ENCODE assay signal across 9 mouse cellular contexts in genomic region chr17:83197361-83197923, GRCm38 (mm10). TPM values are rescaled to one million over a fixed set of nuclear protein-coding genes. Genes with fewer than 3 reads are reported as not detected.
A peak's percentile ranks its signal among the peaks of the same experiment; 100 is the strongest.
DNase-seq lines count a peak whose midpoint lies in the region; ATAC-seq and TF ChIP-seq lines count a peak whose summit lies in the region.
"Had no signal": no experiment of that assay in that cellular context is flagged by ENCODE, and none has a peak within 500 bp of the region (broad histone marks: within the 10 kb centered on the region; RNA-seq: fewer than 3 reads in every experiment).

No protein-coding gene starts in this region.

- H3K27me3 ChIP-seq in heart, embryonic 11.5 days (ENCODE audit: control insufficient read depth, insufficient read depth, low read length), result no peaks in the 10 kb centered on the region
- H3K27me3 ChIP-seq in kidney, postnatal 0 days (ENCODE audit: insufficient read depth, low read length), result no peaks in the 10 kb centered on the region
- H3K27me3 ChIP-seq: Patski had no signal

- DNase-seq in ovary, postnatal 36 days (ENCODE audit: low spot score), result peak; percentile 50
- no peak for DNase-seq in ovary, postnatal 14 days (ENCODE audit: low spot score)
- peak; percentile 97 for DNase-seq in kidney, postnatal 0 days (ENCODE audit: low spot score)
- DNase-seq in testis, postnatal 14 days (ENCODE audit: low spot score), result peak; percentile 86
- DNase-seq in thymus, postnatal 0 days (ENCODE audit: low spot score), result no peak

- H3K27ac ChIP-seq in heart, embryonic 11.5 days (ENCODE audit: low read depth, low read length), result peak overlapping the region; percentile 83
- peak overlapping the region; percentile 88 for H3K27ac ChIP-seq in kidney, postnatal 0 days
- H3K27ac ChIP-seq: neural tube, embryonic 12.5 days had no signal

- peaks cover 42% of the 10 kb centered on the region for H3K4me1 ChIP-seq in heart, embryonic 11.5 days (ENCODE audit: control insufficient read depth, insufficient read depth, low read length)
- H3K4me1 ChIP-seq in kidney, postnatal 0 days (replicated peaks; ENCODE audit: insufficient read depth, low read length), result peaks cover 38% of the 10 kb centered on the region

- no peaks in the 10 kb centered on the region for H3K36me3 ChIP-seq in heart, embryonic 11.5 days (ENCODE audit: control insufficient read depth, insufficient read depth, low read length)
- H3K36me3 ChIP-seq in kidney, postnatal 0 days (ENCODE audit: insufficient read depth, low read length), result no peaks in the 10 kb centered on the region
- H3K36me3 ChIP-seq: neural tube, embryonic 12.5 days had no signal

- H3K9me3 ChIP-seq in heart, embryonic 11.5 days (replicated peaks; ENCODE audit: control insufficient read depth, low read length), result no peaks in the 10 kb centered on the region
- no peaks in the 10 kb centered on the region for H3K9me3 ChIP-seq in kidney, postnatal 0 days (replicated peaks; ENCODE audit: low read length)
- H3K9me3 ChIP-seq: neural tube, embryonic 12.5 days had no signal

- no peak overlapping the region for H3K4me3 ChIP-seq in heart, embryonic 11.5 days (ENCODE audit: low read depth, low read length)
- H3K4me3 ChIP-seq in kidney, postnatal 0 days (replicated peaks; ENCODE audit: low read depth, low read length), result no peak overlapping the region
- H3K4me3 ChIP-seq: neural tube, embryonic 12.5 days had no signal

- H3K4me2 ChIP-seq in heart, embryonic 11.5 days, result no peak overlapping the region
- no peak overlapping the region for H3K4me2 ChIP-seq in kidney, postnatal 0 days (ENCODE audit: low read length)
- H3K4me2 ChIP-seq: neural tube, embryonic 12.5 days had no signal

- no peak overlapping the region for H3K9ac ChIP-seq in heart, embryonic 11.5 days (ENCODE audit: low read depth, low read length)
- no peak overlapping the region for H3K9ac ChIP-seq in kidney, postnatal 0 days (ENCODE audit: low read depth, low read length)
- H3K9ac ChIP-seq: neural tube, embryonic 12.5 days had no signal

- 14% methylated on average over 4 of the region's 4 CpGs for WGBS in heart, embryonic 11.5 days (ENCODE audit: insufficient replicate concordance)
- 14% methylated on average over 4 of the region's 4 CpGs for WGBS in kidney, postnatal 0 days

- no peak for TF ChIP-seq CTCF in kidney, postnatal 0 days (IDR thresholded peaks at IDR 0.05; ENCODE audit: low read depth)

- ATAC-seq in heart, embryonic 11.5 days (replicated peaks; ENCODE audit: insufficient number of reproducible peaks, low FRiP score, low TSS enrichment), result peak; percentile 76
- peak; percentile 74 for ATAC-seq in kidney, postnatal 0 days (replicated peaks; ENCODE audit: low FRiP score, low read depth)
- ATAC-seq in erythroblast, adult 5-6 weeks (replicated peaks; ENCODE audit: low FRiP score, poor library complexity, severe bottlenecking), result no peak
- ATAC-seq: Patski had no signal

RNA-seq across cellular contexts. Expression of gene Pkdcc, which starts 17.6 kb away (rescaled TPM):
- 17.9 and 18.0 TPM in 2 replicates for polyA plus RNA-seq in heart, embryonic 11.5 days (2014; fragmentation: Nextera tagmentation; extraction: Ambion mirVana)
- polyA plus RNA-seq in kidney, postnatal 0 days (2015; fragmentation: Nextera tagmentation; extraction: Ambion mirVana), result 28.5 and 29.1 TPM in 2 replicates
- 1.5 TPM in 1 of 2 replicates, not detected in the other for total RNA-seq in erythroblast, adult 5-6 weeks (2015; ENCODE audit: low replicate concordance)
- total RNA-seq in erythroblast, adult 5-6 weeks (2017; ENCODE audit: low replicate concordance), result not detected in 2 replicates
- 12.5 and 13.1 TPM in 2 replicates for polyA plus RNA-seq in thymus, postnatal 0 days (2015; fragmentation: Nextera tagmentation; extraction: Ambion mirVana)

Comparison
In these comparisons a context has a peak if more than half of its experiments do, and no peak if none do; other contexts are left out.
1. DNase-seq: peak in ovary, postnatal 36 days (single experiment), kidney, postnatal 0 days (single experiment) and testis, postnatal 14 days (single experiment); none in ovary, postnatal 14 days (single experiment) and thymus, postnatal 0 days (single experiment).